Mouse (Mus musculus) left cerebral cortex, postnatal 36 days (tissue): Measurements from ENCODE around the gene Mov10. TPM values are rescaled to one million over a fixed set of nuclear protein-coding genes. Genes with fewer than 3 reads are reported as not detected.
"Not testable (repeated sequence)": the region's sequence is repeated elsewhere in the genome, so short reads cannot be mapped to it uniquely, and the experiment has no call there.

Experiments
- DNase-seq, 2 experiments: peaks; one replicate each; pipeline ENCODE4 v3.0.0; 2021 to 2022; ENCODE audit warnings: low spot score in 2 of 2, mixed read lengths in 1 of 2
- intact Hi-C: fragments of 180-260 bp; cut with DNase I; formaldehyde crosslinking; loops from one replicate; pipeline ENCODE4 v1.15.1; 2025
- total RNA-seq, 2 experiments: library from RNA; stranded (reverse); gene quantifications; 2 replicates each; pipeline ENCODE4 v1.2.3; 2021

Gene Mov10
- total RNA-seq, 2 experiments from 2014 or later, result 4.9 to 14.3 TPM

DNA sequence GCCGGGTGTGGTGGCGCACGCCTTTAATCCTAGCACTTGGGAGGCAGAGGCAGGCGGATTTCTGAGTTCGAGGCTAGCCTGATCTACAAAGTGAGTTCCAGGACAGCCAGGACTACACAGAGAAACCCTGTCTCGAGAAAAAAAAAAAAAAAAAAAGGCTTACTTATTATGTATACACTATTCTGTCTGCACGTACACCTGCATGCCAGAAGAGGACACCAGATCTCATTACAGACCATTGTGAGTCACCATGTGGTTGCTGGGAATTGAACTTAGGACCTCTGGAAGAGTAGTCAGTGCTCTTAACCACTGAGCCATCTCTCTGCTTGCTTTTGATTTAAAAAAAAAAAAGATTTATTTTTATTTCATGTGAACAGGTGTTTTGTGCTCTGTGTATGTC lies 5.1 kb downstream of the Mov10 start:
- DNase-seq, intact Hi-C loops: not testable (repeated sequence)

DNA sequence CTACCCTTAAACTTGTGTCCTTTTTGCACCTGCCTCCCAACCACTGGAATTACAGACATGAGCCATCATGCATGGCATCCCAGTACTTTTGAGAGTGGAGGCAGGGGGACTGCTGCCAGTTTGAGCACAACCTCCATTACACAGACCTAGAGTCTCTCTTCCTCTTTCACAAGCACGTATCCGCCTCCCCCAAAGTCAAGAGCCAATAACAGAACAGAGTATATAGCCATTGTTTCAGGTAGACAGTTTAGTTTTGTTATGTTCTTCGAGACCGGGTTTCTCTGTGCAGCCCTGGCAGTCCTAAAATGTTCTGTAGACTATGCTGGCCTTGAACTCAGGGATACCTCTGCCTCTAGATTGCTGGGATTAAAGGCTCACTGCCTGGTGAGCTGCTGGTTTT lies 6.1 kb downstream of the Mov10 start:
- intact Hi-C loops, result no loop called here
- no peak for DNase-seq

DNA sequence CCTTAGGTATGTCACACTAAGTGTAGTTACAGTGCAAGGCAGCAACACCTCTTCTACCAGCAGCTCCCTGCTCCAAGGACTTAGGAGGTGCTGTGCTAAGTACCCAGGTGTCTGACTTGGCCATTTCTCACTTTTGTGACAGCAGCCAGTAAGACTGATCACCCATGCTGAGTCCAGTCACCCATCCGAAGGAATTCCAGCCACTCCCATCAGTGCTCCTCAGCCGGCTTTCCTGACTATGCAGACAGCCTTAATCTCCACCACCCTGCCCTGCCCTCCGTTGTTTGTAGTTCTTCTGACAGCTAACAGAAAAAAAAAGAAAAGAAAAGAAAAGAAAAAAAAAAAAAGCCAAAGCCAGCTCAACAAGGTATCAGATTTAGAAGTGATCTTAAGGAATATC lies 6.6 kb downstream of the Mov10 start:
- DNase-seq, result no peak
- intact Hi-C loops, result no loop called here

DNA sequence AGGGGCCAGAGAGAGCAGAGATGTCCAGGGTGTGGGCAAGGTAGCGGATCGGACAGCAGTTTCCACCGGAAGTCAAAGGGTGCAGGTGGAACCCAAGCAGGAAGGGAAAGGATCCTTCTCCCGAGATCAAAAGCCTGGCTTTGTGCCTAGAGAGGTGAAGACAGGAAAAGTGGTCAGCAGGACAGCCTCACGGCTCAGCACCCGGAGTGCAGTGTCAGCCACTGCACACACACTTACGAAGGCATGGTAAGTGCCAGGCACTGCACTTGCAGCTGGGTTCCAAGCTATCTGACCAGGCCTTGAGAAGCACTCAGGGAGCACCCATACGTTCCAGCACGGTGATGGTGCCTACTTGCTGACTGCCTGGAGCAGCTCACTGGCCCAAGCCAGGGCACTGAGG lies 12.8 kb downstream of the Mov10 start:
- intact Hi-C loops, result no loop called here
- DNase-seq, result no peak

DNA sequence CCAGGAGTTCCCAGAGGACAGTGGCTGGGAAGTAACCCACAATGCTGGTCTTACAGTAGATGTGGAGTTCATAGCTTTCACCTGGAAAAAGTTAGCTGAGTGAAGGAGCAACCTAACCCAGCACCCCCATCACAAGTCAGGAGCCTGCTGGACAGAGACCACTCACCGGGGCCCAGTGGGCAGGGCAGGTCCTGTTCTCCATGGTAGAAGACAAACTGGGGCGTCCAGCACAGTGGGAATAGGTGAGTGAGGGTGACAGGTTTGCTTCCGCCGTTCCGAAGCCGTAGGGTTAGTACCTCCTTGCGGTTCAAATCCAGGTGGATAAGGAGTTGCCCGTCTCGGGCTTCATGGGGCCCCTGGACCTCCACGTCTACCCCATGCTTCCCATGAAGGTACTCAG lies 14.1 kb downstream of the Mov10 start:
- intact Hi-C loops, result no loop called here
- DNase-seq, result no peak

DNA sequence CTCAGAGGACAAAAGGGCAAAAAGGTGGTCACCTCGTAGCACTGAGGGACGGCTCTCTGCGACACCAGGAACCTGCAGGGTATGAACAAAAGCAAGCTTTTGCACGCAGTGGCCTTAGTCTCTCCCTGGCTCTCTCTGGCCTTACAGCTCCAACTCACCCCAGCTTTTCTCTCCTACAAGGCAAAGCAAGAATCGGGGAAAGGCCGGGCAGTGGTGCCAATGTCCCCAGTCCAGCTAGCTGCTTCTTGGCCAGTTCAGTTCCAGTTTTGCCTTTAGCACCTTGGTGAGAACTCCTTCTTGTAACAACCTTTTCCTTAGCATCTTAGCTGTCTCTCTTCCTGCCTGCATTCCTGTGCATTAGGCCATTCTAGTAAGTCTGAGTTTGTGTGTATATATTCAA lies 16.9 kb downstream of the Mov10 start:
- intact Hi-C loops, result no loop called here
- no peak for DNase-seq

DNA sequence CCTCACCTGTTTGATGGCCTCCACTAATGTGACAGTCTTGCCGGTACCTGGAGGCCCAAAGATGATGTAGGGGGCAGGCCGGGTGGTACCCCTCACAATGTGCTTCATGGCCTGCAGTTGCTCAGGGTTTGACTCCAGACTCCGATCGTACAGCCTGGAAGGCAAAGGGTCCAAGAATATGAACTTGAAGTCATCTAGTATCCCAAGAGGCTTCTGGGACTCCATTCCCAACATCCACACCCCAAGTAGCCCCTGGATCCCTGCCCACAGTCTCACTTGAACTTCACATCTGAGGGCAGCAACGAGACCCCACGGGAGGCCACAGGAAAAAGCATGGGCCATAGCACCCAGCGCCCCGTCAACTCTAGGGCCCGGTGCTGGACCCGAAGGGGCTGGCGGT lies 17.7 kb downstream of the Mov10 start:
- intact Hi-C loops, result no loop called here
- DNase-seq, result no peak

DNA sequence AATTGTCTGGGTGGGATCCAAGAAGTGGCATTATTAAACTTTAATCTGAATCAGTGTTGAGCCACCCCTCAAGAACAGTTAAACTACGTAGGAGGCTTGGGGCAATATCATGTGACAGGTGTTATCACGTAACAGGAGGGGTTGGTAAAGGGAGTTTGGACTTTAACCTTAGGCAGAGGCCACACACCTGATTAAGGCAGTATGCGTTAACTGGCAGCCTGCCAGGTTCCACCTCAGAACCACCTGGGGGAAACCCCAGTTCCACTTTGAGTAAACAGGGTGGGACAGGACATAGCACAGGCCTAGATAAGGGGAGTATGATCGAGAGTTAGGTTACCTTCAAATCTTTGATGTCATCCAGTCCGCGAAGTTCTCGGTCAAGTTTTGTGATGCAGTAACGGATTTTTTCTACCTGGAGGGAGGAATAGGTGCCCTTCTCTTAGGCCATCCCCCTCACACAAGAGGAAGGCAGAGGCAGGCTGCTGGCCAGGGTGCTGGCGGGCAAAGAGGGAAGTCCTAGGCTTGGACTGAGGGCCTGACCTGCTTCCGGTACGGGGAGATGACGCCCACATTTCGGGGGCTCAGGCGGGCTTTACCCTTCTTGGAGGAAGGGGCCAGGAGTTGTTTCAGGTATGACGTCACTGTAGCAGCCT lies 21.8 kb downstream of the Mov10 start:
- DNase-seq, result no peak
- intact Hi-C loops, result no loop called here

DNA sequence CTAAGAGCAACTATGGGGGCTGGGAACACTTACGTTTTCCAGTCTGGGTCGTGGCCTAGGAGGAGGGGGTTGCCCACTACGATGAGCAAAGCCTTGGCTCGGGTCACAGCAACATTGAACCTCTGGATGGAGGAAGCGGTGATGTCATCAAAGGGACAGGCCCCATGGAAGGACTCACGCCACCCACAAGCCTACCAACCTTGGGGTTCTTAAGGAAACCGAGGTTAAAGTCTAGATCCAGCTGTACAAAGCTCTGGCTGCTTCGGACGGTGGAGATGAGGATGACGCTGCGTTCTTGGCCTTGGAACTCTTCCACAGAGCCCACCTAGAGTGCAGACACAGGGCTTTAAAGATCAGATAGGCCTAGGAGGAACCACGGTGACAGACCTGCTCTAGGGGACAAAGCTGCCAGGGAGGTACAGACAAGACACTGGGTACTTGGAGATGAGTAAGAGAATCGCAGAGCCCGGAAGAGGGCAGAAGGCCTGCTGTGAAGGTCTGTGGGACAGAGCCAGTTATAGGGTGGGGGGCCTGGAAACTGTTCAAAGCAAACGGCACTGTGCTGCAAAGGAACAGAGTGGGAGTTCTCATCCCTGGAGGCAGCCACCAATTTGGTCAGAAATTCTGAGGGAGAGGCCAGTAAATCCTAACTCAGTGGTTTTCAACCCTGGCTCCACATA lies 22.6 kb downstream of the Mov10 start:
- no peak for DNase-seq
- intact Hi-C loops, result no loop called here

DNA sequence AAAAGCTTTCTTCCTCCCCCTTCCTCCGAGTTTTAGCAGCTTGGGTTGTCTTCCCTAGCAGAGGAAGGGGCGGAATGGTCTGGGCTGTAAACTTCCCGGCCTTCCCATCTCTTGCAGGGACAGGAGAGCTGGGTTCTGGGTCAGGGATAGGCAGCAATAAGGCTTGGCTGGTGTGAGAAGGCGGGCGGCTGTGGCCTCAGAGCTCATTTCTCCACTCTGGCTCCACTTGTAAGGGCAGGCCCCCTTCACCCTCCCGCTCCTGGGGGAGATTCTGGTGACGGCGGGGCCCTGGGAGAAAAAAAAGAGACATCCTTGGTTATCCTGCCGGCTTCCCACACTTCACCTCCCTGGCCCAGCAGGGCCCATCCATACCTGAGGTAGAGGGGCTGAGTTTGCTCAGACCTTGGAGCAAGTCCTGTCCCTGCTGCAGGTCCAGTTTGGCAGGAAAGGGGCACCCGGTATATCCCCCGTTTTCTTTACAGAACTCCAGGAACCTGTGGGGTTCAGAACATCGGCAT lies 23.4 kb downstream of the Mov10 start:
- DNase-seq, result no peak
- intact Hi-C loops, result loop anchor here (5.0 kb wide), 1 partner anchor 262 kb away; no protein-coding TSS in a partner anchor

DNA sequence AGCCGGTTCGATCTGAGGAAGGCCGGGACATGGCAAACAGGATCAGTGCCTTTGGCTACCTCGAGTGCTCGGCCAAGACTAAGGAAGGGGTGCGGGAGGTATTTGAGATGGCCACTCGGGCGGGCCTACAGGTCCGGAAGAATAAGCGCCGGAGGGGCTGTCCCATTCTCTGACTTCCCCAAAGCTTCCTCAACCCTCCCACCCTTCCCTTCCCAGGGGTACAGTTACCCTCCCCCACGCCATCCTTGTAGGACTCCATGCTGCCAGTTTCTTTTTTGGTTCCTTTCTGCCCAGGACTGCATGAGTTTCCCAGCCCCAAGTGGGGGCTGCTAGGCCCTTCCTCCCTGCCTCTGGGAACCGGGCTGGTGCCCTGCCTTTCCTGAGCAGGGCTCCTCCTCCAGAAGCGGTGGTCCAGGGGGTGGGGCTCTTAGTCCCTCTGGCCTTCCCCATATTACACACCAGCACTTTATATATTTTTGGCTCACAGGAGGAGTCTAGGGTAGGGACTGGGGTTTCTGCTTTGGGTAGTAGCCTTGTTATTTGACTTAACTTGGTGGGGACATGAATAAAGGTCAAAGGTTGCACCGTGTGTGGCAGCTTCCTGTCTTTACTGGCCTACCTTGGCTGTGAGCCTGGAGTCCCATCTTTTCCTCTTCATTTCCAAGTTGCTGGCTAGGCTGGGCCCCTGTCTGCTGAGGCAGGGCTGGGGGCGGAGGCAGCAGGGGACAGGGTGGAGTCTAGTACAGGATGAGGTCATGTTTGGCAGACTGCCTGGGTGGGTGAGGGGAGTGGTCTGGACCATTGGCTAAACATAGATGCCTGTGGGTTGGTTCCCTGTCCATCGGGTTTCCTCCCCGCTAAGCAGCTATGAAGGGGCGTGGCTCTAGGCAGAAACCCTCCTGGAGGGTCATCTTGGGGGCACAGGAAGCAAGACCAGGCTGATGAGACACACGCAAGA lies 24.2 kb downstream of the Mov10 start:
- intact Hi-C loops, result loop anchor here (5.0 kb wide), 1 partner anchor 263 kb away; no protein-coding TSS in a partner anchor
- peak; percentile 58 to 71 for DNase-seq

DNA sequence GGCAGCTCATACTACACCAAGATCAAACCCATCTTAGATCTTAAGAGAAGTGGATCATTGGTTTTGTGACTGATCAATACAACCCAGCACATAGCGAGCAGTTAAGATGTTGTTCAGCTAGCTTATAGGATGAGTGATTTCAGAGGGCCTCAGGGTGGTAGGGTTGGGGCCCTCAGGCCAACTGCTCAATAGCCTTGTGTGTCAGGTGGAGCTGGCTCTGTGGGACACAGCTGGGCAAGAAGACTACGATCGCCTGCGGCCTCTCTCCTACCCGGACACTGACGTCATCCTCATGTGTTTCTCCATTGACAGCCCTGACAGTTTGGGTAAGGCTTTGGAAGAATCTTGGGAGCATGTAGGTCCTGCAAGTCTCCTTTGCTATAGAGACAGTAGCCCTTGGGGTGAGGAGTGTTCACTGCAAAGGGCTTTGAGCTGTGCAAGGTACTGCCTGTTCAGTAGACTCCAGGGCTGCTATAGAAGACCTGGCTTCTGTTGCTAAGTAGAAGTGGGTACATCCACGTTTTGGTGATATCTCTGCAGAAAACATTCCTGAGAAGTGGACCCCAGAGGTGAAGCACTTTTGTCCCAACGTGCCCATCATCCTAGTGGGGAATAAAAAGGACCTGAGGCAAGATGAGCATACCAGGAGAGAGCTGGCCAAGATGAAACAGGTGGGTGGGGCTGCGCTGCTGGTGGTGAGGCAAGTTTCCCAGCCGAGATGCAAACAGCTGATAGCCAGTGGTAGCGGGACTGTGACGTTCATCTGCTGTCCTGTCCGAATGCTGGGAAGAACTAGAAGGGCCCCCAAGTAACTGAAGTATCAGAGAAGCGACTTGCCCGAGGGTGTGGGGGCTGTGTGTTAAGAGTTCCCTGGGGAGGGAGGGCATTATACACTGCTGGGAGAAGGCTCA lies 25.7 kb downstream of the Mov10 start:
- DNase-seq, result no peak
- intact Hi-C loops, result loop anchor here (5.0 kb wide), 1 partner anchor 265 kb away; no protein-coding TSS in a partner anchor

DNA sequence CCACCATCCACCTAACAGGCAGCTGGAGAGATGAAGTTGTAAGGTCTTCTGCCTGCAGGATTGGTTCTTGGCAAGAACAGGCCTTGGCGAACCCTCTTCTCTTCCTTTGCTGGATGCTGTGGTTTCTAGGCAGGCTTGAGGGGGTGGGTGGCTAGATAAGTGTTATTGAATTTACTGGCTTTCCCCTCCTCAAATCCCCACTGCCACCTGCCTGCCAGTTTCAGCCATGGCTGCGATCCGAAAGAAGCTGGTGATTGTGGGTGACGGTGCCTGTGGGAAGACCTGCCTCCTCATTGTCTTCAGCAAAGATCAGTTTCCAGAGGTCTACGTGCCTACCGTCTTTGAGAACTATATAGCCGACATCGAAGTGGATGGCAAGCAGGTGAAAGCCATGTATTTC lies 26.7 kb downstream of the Mov10 start:
- intact Hi-C loops, result loop anchor here (5.0 kb wide), 1 partner anchor 266 kb away; no protein-coding TSS in a partner anchor
- DNase-seq, result peak; percentile 35 to 39

DNA sequence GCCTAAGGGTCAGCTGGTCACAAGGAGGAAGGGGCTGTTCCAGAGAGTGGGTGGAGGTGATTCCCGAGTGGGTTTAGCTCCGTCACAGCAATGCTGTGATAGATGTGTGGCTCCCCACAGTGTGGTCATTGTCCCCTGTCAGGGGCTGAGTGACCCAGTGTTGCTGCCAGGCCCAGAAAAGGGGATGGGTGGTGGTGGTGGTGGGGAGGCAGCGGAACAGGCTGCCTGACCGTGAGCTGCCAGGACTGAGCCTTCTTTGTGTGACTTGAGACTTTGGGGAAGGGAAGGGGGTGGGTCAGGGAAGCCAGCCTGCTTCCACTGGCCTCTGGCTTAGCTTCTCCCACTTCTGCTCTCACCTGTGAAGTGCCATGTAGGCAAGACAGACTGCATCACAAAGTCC lies 27.3 kb downstream of the Mov10 start:
- DNase-seq, result no peak
- intact Hi-C loops, result loop anchor here (5.0 kb wide), 1 partner anchor 266 kb away; no protein-coding TSS in a partner anchor

DNA sequence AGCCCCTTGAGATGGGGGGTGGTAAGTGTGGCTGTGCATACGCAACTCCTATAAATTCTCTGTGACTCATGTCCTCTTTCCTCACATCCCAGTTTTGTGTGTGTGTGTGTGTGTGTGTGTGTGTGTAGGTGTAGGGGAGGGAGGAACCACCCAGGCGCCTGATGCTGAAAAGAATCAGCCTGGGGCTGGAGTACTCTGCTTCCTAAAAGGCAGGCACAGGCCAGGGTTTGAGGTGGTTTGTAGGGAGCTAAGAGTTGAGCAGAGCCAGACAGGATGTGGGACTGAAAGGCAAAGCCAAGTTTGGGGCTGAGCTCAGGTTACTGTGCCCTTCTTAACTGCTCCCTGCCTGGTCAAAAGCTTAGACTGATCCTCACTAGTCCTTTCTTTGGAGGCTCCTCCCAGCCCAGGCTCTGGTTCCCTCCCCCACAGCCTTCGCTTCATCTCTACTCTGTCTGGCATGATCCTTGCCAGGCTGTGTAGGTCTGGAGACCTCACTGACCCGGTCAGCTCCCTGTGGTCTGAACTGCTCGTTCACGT lies 27.9 kb downstream of the Mov10 start:
- DNase-seq, result peak; percentile 46 to 59
- intact Hi-C loops, result loop anchor here (5.0 kb wide), 1 partner anchor 267 kb away; no protein-coding TSS in a partner anchor

DNA sequence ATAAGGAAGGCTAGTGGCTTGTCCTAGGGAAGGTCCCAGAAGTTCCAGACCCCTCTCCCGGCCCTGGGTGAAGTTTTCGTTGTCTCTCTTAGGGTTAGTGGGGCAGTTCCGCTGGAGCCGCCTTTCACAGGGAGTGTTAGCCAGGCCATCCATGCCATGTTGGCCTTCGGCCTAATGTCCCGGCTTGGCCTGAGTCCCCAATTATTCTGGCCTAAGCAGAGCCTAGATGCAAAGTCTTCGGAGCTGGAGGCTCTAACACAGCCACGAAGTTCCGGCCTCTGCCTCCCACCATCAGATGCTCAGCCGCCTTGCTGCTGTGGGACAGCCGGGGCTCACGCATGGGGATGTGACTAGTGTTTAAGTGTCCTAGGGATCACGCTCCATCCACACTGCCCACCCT lies 28.5 kb downstream of the Mov10 start:
- peak; percentile 30 to 34 for DNase-seq
- intact Hi-C loops, result loop anchor here (5.0 kb wide), 2 partner anchors 182 to 267 kb away; no protein-coding TSS in a partner anchor

DNA sequence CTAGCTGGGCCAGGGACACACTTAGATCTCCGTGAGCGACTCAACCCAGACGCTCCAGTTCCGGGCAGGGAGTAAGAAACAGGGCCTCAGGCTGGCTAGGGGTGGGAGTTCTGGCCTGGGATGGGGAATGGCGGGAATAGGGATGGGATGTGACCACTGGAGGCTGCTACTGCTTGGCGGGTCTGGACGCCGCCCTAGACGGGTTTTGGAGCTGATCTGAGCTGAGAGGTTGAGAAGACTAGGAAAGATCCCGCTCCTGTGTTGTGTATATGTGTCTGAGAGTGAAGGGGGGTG lies 29.1 kb downstream of the Mov10 start:
- no peak for DNase-seq
- intact Hi-C loops, result loop anchor here (5.0 kb wide), 1 partner anchor 183 kb away; no protein-coding TSS in a partner anchor

DNA sequence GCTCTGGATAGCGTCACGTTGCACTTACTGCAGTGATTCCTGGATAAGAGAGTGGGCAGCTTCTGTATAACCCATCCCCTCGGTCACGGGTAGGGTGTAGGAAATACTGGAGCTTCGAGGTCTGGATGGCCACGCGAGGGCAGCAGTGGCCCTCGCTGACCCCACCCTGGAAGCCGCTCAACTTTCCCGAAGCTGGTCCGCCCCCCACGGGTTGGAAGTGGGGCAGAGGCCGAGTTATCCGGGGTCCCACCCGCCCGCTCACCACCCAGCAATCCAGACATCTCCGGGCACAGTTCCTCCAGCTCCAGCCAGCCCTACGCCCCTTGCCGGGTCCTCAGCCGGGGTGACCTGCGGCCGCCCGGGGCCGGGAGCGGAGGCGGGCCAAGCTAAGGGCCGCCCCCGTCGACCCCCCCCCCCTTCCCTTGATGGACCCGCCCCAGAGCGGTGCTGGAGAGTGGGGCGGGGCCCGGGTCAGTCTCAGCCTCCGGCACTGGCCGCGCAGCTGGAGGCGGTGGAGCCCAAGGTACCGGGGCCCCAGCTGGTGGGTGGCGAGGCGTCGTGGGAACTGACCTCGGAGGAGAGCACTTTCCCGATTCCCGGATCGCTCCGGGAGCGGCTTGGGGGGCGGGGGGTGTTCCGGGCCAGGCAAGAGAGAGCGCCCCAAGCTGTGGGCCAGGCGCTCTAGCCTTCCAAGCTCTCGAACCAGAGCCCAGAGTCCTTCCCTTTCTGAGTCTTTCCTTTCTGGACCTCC lies 29.6 kb downstream of the Mov10 start:
- DNase-seq, result peak; percentile 50 to 56
- intact Hi-C loops, result loop anchor here (1.0 to 5.0 kb wide), 2 partner anchors 76 to 184 kb away; partner anchors contain the start of genes Capza1 and St7l
